Mouse (Mus musculus): ENCODE results near the gene Myo9a.
A peak's percentile ranks its signal among the peaks of the same experiment; 100 is the strongest.
"Not testable (repeated sequence)": the region's sequence is repeated elsewhere in the genome, so short reads cannot be mapped to it uniquely, and the experiment has no call there.

Gene Myo9a

GRCm38 (mm10) chr9:59751066-59751581 is 428 bp downstream of the Myo9a start:
- peak; percentile 93 for DNase-seq (ENCODE audit: low read depth, low spot score)

- DNase-seq (ENCODE audit: low read depth, low spot score), result no peak
Measured at GRCm38 (mm10) chr9:59751966-59752365, 1.3 kb downstream of the Myo9a start.

GRCm38 (mm10) chr9:59755199-59755598 is 4.5 kb downstream of the Myo9a start:
- DNase-seq (ENCODE audit: low read depth, low spot score), result no peak

- not testable (repeated sequence) for DNase-seq (ENCODE audit: low read depth, low spot score)
Measured at GRCm38 (mm10) chr9:59757016-59757415, 6.3 kb downstream of the Myo9a start.

GRCm38 (mm10) chr9:59760515-59760914 is 9.8 kb downstream of the Myo9a start:
- no peak for DNase-seq (ENCODE audit: low read depth, low spot score)

GRCm38 (mm10) chr9:59766966-59767461 is 16.3 kb downstream of the Myo9a start:
- peak; percentile 62 for DNase-seq (ENCODE audit: low read depth, low spot score)

- DNase-seq (ENCODE audit: low read depth, low spot score), result not testable (repeated sequence)
Measured at GRCm38 (mm10) chr9:59806046-59806774, 55.5 kb downstream of the Myo9a start.

- DNase-seq (ENCODE audit: low read depth, low spot score), result no peak
Measured at GRCm38 (mm10) chr9:59884551-59884950, 133.9 kb downstream of the Myo9a start.

GRCm38 (mm10) chr9:59903382-59903781 is 152.7 kb downstream of the Myo9a start:
- no peak for DNase-seq (ENCODE audit: low read depth, low spot score)

- no peak for DNase-seq (ENCODE audit: low read depth, low spot score)
Measured at GRCm38 (mm10) chr9:59914761-59915160, 164.1 kb downstream of the Myo9a start.

GRCm38 (mm10) chr9:59930248-59930647 is 179.6 kb downstream of the Myo9a start:
- DNase-seq (ENCODE audit: low read depth, low spot score), result no peak

GRCm38 (mm10) chr9:59935866-59936265 is 185.2 kb downstream of the Myo9a start:
- DNase-seq (ENCODE audit: low read depth, low spot score), result peak; percentile 37

GRCm38 (mm10) chr9:59938529-59938928 is 187.8 kb downstream of the Myo9a start:
- DNase-seq (ENCODE audit: low read depth, low spot score), result peak; percentile 57

GRCm38 (mm10) chr9:59939691-59940090 is 189.0 kb downstream of the Myo9a start:
- no peak for DNase-seq (ENCODE audit: low read depth, low spot score)

- peak; percentile 59 for DNase-seq (ENCODE audit: low read depth, low spot score)
Measured at GRCm38 (mm10) chr9:59940913-59941884, 190.5 kb downstream of the Myo9a start.

- DNase-seq (ENCODE audit: low read depth, low spot score), result no peak
Measured at GRCm38 (mm10) chr9:59941885-59942350, 191.2 kb downstream of the Myo9a start.

- no peak for DNase-seq (ENCODE audit: low read depth, low spot score)
Measured at GRCm38 (mm10) chr9:59942501-59943085, 191.9 kb downstream of the Myo9a start.

- no peak for DNase-seq (ENCODE audit: low read depth, low spot score)
Measured at GRCm38 (mm10) chr9:59943826-59944225, 193.1 kb downstream of the Myo9a start.

- DNase-seq (ENCODE audit: low read depth, low spot score), result no peak
Measured at GRCm38 (mm10) chr9:59945241-59945640, 194.5 kb downstream of the Myo9a start.

GRCm38 (mm10) chr9:59947271-59947670 is 196.6 kb downstream of the Myo9a start:
- no peak for DNase-seq (ENCODE audit: low read depth, low spot score)

GRCm38 (mm10) chr9:59948226-59948625 is 197.5 kb downstream of the Myo9a start:
- no peak for DNase-seq (ENCODE audit: low read depth, low spot score)

All from ZHBTc4 (cell line).